Mouse (Mus musculus): ENCODE measurements around the gene Ntrk3.

The Ntrk3 gene

GRCm38 (mm10) chr7:78361341-78362309 lies 376.2 kb downstream of the Ntrk3 start:
- no peak for DNase-seq (ENCODE audit: low spot score in 2 of 2)

GRCm38 (mm10) chr7:78347464-78347863 lies 390.3 kb downstream of the Ntrk3 start:
- DNase-seq (ENCODE audit: low spot score in 2 of 2), result no peak

- DNase-seq (ENCODE audit: low spot score in 2 of 2), result no peak
Measured at GRCm38 (mm10) chr7:78333422-78333821, 404.4 kb downstream of the Ntrk3 start.

GRCm38 (mm10) chr7:78328301-78328700 lies 409.5 kb downstream of the Ntrk3 start:
- DNase-seq (ENCODE audit: low spot score in 2 of 2), result no peak

- DNase-seq (ENCODE audit: low spot score in 2 of 2), result no peak
Measured at GRCm38 (mm10) chr7:78326185-78326584, 411.6 kb downstream of the Ntrk3 start.

GRCm38 (mm10) chr7:78318640-78319039 lies 419.2 kb downstream of the Ntrk3 start:
- DNase-seq (ENCODE audit: low spot score in 2 of 2), result no peak

GRCm38 (mm10) chr7:78305770-78306169 lies 432.0 kb downstream of the Ntrk3 start:
- no peak for DNase-seq (ENCODE audit: low spot score in 2 of 2)

GRCm38 (mm10) chr7:78305029-78305428 lies 432.8 kb downstream of the Ntrk3 start:
- DNase-seq (ENCODE audit: low spot score in 2 of 2), result no peak

GRCm38 (mm10) chr7:78297290-78297689 lies 440.5 kb downstream of the Ntrk3 start:
- DNase-seq (ENCODE audit: low spot score in 2 of 2), result no peak

- no peak for DNase-seq (ENCODE audit: low spot score in 2 of 2)
Measured at GRCm38 (mm10) chr7:78294322-78294721, 443.5 kb downstream of the Ntrk3 start.

- DNase-seq (ENCODE audit: low spot score in 2 of 2), result no peak
Measured at GRCm38 (mm10) chr7:78290186-78290585, 447.6 kb downstream of the Ntrk3 start.

- DNase-seq (ENCODE audit: low spot score in 2 of 2), result no peak
Measured at GRCm38 (mm10) chr7:78286516-78287238, 451.1 kb downstream of the Ntrk3 start.

GRCm38 (mm10) chr7:78269506-78270250 lies 468.1 kb downstream of the Ntrk3 start:
- DNase-seq (ENCODE audit: low spot score in 2 of 2), result no peak

- DNase-seq (ENCODE audit: low spot score in 2 of 2), result no peak
Measured at GRCm38 (mm10) chr7:78267461-78268007, 470.3 kb downstream of the Ntrk3 start.

GRCm38 (mm10) chr7:78264432-78265002 lies 473.3 kb downstream of the Ntrk3 start:
- no peak for DNase-seq (ENCODE audit: low spot score in 2 of 2)

GRCm38 (mm10) chr7:78261420-78262125 lies 476.2 kb downstream of the Ntrk3 start:
- DNase-seq (ENCODE audit: low spot score in 2 of 2), result no peak

GRCm38 (mm10) chr7:78258151-78258550 lies 479.7 kb downstream of the Ntrk3 start:
- no peak for DNase-seq (ENCODE audit: low spot score in 2 of 2)

- DNase-seq (ENCODE audit: low spot score in 2 of 2), result no peak
Measured at GRCm38 (mm10) chr7:78253777-78254385, 483.9 kb downstream of the Ntrk3 start.

- no peak for DNase-seq (ENCODE audit: low spot score in 2 of 2)
Measured at GRCm38 (mm10) chr7:78248119-78248642, 489.6 kb downstream of the Ntrk3 start.

- DNase-seq (ENCODE audit: low spot score in 2 of 2), result no peak
Measured at GRCm38 (mm10) chr7:78239012-78239411, 498.8 kb downstream of the Ntrk3 start.
